Mouse (Mus musculus): ENCODE measurements around the gene Uvrag.

The Uvrag gene

DNA sequence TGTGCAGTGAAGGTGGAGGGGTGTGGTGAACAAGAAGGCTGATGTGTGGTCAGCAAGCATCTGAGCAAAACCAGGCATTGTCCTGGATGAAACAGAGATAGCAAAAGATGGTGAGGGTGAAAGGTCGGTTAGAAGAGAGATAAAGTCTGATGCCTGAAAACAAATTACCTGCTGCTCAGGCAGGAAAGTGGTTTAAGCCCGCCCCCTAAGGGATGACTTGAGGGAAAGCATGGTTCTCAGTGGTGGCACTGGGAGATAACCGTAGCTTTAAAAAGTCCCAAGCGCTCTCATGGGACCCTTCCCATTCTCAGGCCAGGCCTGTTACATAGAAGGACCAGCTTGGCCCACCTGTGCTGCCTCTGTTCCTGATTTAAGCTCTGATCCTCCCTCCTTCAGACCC lies 119.7 kb downstream of the Uvrag start:
- no peak for DNase-seq (ENCODE audit: low spot score in 2 of 2)

DNA sequence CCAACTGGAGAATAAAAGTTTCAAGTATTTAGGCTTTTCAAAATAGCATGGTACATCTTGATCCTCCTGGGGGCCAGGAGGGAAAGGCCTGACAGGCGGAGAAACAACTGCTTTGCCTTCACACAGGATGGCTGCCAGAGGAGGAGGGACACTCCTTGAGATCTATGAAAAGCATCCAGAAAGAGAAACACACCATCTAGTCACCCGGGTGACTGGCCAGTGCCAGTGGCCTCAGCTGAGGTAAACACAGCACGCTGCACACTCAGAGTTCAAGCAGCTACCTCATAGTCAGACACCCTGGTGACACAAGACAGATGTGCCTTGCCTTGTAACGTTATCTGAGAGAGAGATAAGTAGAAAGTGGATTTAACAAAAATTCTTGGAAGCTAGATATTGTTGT lies 120.6 kb downstream of the Uvrag start:
- no peak for DNase-seq (ENCODE audit: low spot score in 2 of 2)

- DNase-seq (ENCODE audit: low spot score in 2 of 2): no peak
Observed at GRCm38 (mm10) chr7:99017224-99017844, 123.6 kb downstream of the Uvrag start.

GRCm38 (mm10) chr7:99015914-99016313 lies 125.0 kb downstream of the Uvrag start:
- DNase-seq (ENCODE audit: low spot score in 2 of 2): no peak

GRCm38 (mm10) chr7:99015419-99015818 lies 125.5 kb downstream of the Uvrag start:
- no peak for DNase-seq (ENCODE audit: low spot score in 2 of 2)

- DNase-seq (ENCODE audit: low spot score in 2 of 2): no peak
Observed at GRCm38 (mm10) chr7:99014620-99015019, 126.3 kb downstream of the Uvrag start.

- no peak for DNase-seq (ENCODE audit: low spot score in 2 of 2)
Observed at GRCm38 (mm10) chr7:99007506-99008354, 133.2 kb downstream of the Uvrag start.

GRCm38 (mm10) chr7:99003231-99003630 lies 137.7 kb downstream of the Uvrag start:
- DNase-seq (ENCODE audit: low spot score in 2 of 2): no peak

DNA sequence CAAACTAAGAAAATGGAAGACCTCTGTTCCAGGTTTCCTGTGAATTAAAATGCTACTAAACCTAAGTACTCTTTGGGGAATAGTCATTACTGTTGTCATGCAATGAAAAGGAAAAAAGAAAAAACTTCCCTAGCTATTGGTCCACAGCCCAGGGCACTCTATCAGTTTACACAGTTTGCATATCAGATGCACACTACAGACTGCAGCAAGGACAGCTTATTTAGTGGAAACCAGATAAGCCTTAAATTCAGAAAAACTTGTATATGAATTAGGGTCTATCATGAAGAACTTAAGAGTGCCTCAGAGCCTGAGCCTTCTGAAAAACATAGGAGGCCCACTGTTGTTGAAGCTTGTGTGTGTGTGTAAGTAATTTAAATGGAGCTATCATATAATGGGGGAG lies 142.2 kb downstream of the Uvrag start:
- no peak for DNase-seq (ENCODE audit: low spot score in 2 of 2)

- DNase-seq (ENCODE audit: low spot score in 2 of 2): no peak
Observed at GRCm38 (mm10) chr7:98997760-98998159, 143.2 kb downstream of the Uvrag start.

- DNase-seq (ENCODE audit: low spot score in 2 of 2): no peak
Observed at GRCm38 (mm10) chr7:98996791-98997190, 144.2 kb downstream of the Uvrag start.

DNA sequence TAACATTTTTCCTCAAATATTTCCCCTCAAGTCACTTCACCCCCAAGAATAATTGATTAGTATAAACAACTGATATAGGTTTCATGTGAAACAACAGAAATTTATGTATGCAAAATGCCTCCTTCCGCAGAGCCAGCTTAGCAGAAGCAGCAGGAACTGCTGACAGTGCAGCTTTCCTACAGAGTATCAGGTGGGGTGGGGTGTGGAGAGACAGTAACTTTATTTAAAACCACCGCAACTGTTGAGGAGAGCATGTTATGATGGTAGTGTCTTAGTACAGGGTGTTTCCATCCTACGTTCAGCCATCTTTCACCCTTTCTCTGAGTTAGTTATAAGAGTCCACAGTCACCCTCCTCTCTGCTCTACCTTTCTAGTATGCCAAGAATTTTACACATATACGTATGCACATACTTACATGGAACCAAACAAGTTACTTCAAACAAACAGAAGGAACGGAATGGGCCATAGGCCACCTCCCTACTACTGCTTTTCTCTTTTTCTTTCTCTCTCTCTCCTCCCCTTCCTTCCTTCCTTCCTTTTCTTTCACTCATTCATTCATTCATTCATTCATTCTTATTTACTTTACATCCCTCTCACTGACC lies 145.7 kb downstream of the Uvrag start:
- DNase-seq (ENCODE audit: low spot score in 2 of 2): no peak

DNA sequence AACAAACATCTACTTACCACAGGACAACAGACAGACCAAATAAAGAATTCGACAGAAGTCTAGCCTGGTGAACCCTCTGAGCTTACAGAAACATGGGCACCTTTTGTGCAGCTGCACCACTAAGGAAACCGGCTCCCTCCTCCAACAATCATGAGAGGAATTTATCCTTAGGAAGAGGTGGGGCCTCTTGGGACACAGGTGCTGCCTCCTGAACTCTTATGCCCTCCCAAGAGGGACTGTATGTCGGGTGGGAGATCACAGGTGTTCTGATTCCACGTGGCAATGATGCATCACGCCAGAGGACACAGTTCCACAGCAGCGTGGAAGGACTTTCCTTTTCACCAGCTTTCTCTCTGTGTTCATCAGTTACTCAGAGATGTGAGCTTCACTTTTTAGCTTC lies 146.8 kb downstream of the Uvrag start:
- no peak for DNase-seq (ENCODE audit: low spot score in 2 of 2)

GRCm38 (mm10) chr7:98993395-98993794 lies 147.5 kb downstream of the Uvrag start:
- no peak for DNase-seq (ENCODE audit: low spot score in 2 of 2)

DNA sequence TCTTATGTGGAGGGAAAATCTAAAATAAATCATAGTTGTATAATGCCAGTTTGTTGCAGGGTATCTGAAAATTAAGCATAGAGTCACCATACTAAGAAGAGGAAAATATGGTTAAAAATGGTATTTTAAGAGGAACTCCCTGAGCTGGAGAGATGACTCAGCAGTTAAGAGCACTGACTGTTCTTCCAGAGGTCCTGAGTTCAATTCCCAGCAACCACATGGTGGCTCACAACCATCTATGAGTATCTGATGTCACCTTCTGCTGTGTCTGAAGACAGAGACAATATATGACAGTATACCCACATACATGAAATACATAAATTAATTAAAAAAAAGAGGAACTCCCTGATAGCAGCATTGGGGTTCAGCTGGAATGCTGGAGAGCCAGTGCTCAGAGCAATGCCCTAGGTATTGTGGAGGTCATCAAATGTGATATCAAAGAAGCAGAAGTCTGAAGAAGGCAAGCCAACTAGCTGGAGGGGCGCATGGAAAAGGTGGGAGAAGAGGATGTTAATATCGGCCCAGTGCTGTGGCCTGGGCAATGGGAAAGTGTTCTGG lies 149.7 kb downstream of the Uvrag start:
- no peak for DNase-seq (ENCODE audit: low spot score in 2 of 2)

DNA sequence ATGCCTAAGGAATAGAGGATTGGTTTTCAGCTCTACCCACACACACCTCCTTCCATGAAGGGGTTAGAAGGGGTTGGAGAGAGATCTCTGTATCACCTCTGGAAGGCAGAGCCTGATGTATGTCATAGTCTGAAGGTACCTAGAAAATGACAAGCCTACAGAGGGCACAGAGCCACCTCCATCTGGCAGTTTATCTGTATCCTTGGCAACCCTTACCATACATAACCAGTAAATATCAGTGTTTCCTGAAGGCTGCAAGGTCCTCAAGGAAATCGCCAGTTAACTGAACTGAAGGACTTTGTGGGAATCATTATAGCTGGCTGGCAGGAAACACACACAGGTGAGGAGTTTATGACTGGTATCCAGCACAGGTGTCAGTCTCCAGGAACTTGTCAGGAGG lies 150.4 kb downstream of the Uvrag start:
- DNase-seq (ENCODE audit: low spot score in 2 of 2): no peak

DNA sequence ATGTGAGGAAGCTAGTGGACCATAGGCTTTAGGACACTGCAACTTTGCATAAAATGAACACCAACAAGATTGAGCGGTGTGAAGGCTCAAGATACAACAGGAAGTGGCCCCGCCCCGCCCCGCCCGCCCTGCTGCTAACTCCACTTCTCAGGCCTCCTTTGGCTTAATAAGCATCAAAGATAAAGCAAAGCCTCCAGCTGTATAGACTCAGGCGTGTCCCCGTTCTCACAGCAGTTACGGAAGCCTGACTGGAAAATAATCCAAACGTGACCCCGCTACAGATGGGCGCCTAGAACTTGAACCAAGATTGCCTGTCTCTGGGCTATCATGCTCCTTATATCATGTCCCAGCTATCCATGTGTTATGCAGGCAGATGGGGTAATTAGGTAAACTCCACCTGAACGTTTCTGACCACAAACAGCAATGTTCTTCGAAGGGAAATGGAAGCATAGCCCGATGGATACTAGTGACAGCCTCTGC lies 153.9 kb downstream of the Uvrag start:
- no peak for DNase-seq (ENCODE audit: low spot score in 2 of 2)

DNA sequence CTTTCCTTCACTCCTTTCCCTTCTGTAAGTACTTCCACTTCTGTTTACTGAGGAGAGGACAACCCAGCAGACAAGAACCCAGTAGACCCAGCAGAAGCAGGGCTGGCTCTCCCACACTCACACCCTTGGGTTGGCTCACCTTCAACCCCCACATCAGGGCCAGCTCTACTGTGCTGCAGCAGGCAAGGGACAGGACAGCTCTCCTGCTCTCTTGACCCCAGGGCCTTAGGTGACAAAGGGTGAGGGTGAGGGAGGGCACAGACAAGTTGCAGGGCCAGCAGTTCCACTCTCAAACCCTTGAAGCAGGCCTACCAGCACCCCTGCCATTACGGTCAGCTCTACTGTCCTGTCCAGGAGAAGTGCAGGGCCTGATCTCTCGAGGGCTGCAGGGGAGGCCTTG lies 155.0 kb downstream of the Uvrag start:
- DNase-seq (ENCODE audit: low spot score in 2 of 2): no peak

- DNase-seq (ENCODE audit: low spot score in 2 of 2): no peak
Observed at GRCm38 (mm10) chr7:98985489-98985888, 155.5 kb downstream of the Uvrag start.

DNA sequence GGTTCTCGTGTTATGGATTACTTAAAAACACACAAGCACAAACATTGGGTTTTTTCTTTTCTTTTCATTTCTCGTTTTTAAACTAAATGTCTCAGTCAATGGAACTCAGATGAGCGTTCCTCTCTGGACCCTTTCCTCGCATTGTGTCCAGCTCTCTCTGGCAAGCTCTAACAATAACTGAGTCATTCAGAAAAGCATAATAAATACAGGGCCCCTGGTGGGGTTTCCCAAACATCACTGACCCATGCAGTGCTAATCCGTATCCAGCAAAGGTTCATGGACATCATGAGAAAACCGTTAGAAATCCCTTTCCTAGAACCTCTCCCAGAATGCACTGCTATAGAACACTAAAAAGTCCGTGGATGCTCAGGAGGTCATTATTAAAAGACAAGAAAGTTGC lies 156.6 kb downstream of the Uvrag start:
- DNase-seq (ENCODE audit: low spot score in 2 of 2): no peak

GRCm38 (mm10) chr7:98983058-98983457 lies 157.9 kb downstream of the Uvrag start:
- no peak for DNase-seq (ENCODE audit: low spot score in 2 of 2)

DNA sequence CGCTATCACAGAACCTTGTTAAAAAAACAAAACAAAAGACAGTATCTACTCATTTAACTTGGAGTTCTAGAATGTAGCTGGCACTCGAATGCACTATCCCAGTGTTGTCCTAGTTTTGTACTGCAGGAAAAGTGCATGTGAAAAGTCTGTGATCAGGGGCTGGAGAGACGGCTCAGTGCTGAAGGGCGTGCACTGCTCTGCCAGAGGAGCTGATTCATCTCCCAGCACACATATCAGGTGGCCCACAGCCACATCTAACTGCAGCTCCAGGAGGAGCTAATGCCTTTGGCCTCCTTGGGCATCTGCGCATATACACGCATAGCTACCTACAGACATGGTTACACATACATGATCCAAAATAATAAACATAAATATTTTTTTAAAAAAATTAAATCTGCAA lies 159.5 kb downstream of the Uvrag start:
- no peak for DNase-seq (ENCODE audit: low spot score in 2 of 2)
